Mouse (Mus musculus) cortical plate, adult 2 months (tissue): ENCODE data around the gene Tmem8.

Source experiments
- CTCF ChIP-seq: fragments of 200-500 bp; IDR thresholded peaks from 2 replicates; pipeline ENCODE4 v1.5.1; 2011; ENCODE audit warnings: mild to moderate bottlenecking, control low read depth, low read length; ENCODE audit not compliant: insufficient read depth; ENCODE audit errors: extremely low read depth
- POLR2A ChIP-seq: fragments of 200-500 bp; IDR thresholded peaks from 2 replicates; pipeline ENCODE4 v1.6.1; 2011; ENCODE audit warnings: mild to moderate bottlenecking, low read length, control low read depth; ENCODE audit not compliant: insufficient read depth; ENCODE audit errors: extremely low read depth

DNA sequence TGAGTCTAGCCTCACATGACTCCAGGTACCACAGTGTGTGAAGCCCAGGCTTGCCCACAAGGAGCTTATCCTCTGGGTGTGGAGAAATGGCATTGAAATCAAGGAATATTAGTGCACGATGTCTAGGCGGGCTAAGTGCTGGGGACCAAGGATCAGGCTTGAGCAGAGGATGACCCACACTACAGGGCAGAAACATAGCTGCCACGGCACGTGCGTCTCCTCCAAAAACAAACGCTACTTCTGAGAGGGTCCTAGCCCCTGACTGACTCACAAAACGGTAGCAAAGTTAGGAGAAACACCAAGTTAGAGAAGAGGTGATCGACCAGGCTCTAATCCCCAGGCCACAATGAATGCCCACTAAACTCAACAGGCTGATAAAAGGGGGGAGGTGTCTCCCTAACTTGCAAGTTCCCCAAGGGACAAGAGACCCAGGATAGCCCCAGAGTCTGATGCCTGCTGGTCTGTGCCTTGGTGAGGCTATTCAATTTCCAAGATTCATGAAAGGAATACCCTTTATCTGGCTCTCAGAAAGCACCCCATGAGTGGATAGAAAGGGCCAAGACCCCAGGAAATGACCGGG lies 18.5 kb upstream of the Tmem8 start:
- TF ChIP-seq CTCF (no peak), POLR2A (no peak)
